Mouse (Mus musculus): ENCODE results near the gene Tor1aip2.
"Not testable (repeated sequence)": the region's sequence is repeated elsewhere in the genome, so short reads cannot be mapped to it uniquely, and the experiment has no call there.

Gene Tor1aip2

DNA sequence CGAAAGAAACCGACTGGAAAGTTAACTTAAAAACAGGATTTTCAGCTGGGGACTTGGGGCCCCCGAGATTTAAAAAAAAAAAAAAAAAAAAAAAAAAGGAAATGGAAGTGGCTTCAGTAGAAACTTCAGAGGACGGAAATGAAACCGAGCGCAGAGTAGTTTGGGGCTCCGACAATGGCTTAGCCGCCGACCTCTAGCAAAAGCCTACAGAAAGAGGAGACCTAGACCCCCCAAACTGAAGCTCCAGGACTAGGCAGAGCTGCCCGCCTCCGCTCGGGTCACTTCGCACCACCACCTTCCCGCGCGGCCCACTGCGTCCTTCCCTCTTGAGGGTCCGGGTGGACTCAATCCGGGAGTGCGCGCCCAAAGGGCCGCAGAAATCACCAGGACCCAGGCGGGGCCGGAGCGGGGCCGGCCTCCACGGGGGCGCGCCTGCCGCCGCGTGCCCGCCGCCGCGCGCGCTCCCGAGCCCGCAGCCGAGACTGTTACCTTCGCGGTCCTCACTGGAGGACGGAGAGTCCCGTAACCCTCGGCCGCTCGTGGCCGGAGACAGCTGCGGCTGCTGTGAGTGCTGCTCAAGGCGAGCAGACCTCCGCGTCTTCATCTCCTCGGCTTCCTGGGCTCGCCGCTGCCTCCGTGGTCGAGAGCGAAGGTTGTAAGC is at the start of gene Tor1aip2:
Gene Tor1aip2 (plus strand): TSS at position 135 of the 661 bp plus-strand sequence.
- no peak for DNase-seq (ENCODE audit: low spot score)

DNA sequence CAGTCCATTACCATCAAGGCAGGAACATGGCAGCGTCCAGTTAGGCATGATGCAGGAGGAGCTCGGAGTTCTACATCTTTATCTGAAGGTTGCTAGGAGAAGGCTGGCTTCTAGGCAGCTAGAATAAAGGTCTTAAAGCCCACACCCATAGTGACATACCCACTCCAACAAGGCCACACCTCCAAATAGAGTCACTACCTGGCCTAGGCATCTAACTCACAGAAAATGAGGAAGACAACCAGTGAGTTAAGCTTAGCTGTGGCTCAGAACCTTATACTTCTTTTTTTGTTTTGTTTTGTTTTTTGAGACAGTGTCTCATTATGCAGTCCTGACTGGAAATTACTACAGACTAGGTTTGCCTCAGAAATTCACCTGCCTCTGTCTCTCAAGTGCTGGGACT is 47.6 kb upstream of the Tor1aip2 start:
- DNase-seq (ENCODE audit: low spot score), result no peak

DNA sequence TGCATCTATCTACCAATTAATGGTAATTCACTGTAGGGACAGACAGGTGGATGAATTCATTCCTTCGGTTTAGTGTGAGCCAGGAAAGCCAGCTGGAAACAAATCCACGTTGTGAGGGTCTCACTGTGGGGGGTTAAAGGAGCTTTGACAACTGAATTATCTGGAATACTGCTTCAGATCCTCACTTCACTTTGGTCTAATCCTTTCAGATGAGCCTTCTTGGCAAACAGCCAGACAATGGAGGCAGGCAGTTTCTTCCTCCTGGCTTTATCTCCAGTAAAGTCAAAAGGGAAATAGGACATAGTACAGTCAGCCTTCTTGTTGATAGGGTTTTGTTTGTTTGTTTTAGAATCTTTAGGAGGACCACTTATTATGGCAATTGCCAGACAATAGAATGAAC is 45.8 kb upstream of the Tor1aip2 start:
- no peak for DNase-seq (ENCODE audit: low spot score)

DNA sequence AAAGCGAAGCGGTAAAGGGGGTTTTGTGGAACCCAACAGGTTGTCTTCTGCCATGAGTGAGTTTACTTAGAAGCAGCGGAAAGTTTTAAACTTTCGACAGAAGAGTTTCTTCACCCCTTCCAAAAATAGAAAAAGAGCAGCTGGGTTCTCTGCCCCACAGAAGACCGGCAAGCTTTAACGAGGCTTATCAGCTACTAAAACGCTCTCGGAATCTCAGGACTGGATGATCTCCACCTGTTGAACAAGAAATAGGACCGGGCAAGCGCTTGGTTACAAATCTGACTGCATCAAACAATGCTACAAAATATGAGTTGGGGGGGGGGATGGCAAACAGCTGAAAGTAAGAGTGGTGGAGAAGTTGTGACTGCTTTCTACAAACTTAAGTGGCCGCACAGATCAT is 44.8 kb upstream of the Tor1aip2 start:
- no peak for DNase-seq (ENCODE audit: low spot score)

DNA sequence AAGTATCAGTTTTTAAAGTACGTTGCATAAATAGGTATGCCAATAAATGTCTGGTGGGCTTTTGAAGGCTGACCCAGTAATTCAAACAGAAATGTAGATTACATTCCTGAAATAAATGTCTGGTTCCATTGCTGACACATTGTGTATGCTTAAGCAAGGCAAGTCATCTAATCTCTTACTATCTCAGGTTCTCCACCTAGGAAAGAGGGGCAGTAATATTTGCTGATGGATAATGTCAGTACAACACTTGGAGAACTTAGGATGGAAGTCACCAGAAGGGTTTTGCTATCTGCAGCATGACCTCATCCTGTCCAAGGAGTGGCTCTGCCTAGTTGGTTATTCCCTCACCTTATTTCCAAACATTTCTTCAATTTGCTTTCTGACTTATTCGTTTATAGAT is 40.7 kb upstream of the Tor1aip2 start:
- DNase-seq (ENCODE audit: low spot score), result no peak

DNA sequence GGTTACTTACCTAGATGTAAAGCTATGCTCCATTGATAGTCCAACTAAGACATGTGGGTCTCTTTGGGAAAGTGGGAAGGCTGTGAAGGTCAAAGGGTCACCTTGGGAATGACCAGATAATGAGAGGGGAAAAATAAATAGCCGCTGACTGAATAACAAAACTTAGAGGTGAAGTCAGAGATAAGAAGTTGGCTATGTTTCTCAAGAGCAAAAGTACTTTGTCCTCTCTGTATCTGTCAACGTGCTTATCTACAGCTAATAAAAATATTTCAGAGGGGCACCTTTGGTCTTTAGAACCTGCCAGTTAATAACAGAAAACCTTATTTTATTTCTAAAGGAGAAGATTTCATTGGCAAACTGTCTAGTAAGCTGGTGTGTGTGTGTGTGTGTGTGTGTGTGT is 39.6 kb upstream of the Tor1aip2 start:
- no peak for DNase-seq (ENCODE audit: low spot score)

DNA sequence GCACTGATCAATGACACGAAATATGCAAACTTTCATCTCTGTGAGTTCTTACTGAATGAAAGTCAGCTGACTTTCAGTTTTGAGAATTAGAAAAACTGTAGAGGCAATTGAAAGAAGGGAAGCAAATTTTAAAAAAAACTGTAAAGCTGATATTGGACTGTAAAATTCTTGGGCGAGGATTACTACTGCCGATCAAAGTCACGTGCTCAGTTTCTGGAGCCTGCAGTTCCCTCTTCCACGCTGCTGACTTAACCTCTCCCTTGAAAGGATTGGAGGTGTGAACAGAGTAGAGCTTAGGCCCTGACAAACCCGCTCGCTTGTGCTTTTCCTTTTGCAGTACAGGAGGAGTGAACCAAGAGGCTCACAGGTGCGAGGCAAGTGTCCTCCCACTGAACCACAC is 32.8 kb upstream of the Tor1aip2 start:
- no peak for DNase-seq (ENCODE audit: low spot score)

DNA sequence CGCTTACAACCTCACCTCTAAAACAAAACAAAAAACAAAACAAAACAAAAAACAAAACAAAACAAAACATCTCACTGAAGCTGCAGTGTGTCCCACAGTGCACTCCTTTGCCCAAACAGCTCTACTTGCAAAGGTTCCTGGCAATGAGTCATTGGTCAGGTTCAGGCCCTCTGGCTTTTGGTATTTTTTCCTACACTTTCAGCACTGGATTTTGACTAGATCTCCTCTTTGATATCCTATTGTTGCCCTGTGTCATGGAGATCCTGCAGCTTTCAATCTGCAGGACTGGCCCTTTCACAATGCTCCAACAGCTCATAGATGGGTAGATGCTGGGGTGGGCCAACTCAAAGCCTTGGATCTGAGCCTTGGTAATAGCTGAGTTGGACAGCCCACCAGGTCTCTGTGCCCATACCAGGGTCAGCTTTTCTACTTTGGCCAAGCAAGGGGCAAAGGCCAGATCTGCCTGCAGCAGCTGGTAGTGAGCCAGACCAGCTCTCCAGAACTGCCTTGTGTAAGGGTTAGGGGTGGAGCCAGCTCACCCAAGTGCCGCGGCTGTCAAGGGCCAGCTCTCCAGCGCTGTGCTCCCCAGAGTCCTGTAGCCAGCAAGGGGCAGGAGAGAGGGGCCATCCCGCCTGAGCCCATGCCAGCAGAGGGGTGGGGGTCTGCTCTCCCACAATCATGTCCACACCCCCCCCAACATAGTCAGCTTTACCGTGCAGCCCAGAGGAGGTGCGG is 31.8 kb upstream of the Tor1aip2 start:
- no peak for DNase-seq (ENCODE audit: low spot score)

DNA sequence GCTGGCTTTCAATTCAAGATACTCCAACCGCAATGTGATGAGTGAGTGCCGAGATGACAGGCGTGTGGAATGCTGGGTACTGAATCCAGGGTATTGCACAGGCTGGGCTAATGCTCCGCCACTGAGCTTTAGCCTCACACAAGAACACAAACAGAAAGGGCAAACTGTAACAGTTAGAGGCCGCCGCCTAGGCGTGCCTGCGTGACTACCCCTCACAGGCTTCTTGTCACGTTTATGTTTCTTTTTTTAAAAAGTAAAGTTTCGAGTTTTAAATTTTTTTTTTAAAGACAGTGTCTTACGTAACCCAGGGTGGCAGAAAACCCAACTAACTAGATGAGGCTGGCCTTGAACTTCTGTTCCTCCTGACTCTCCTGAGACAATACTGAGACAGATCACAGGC is 29.3 kb upstream of the Tor1aip2 start:
- DNase-seq (ENCODE audit: low spot score), result no peak

DNA sequence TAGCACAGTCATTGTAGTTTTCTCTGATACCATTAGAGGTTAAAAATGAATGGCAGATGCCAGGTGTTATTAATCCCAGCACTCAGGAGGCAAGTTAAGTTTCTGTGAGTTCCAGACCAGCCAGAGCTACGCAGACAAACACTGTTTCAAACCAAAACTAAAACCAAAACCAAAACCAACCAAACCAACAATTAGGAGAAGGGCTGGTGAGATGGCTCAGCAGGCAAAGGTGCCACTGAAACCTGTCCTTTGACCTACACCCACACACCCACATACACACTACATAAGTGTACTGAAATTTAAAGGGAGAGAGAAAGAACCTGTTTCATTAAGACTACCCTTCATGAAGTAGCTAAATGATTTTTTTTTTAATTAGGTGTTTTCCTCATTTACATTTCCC is 26.2 kb upstream of the Tor1aip2 start:
- no peak for DNase-seq (ENCODE audit: low spot score)

DNA sequence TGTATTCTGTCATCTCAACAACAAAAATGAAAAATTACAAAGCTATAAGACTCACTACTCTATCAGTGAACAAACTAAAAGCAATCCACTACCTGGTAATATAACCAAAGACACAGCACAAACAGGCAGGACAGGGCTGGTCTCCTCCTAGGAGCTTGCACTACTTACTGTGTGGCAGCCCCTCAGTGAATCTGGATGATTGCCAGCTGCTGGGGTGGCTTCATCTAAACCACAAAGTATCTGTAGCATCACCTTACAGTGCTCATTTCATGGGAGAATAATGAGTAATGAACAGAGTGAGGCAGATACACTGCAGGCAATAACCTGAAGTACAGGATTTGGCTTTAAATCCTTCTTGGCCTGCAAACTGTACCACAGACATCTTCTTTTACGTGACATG is 15.4 kb upstream of the Tor1aip2 start:
- no peak for DNase-seq (ENCODE audit: low spot score)

DNA sequence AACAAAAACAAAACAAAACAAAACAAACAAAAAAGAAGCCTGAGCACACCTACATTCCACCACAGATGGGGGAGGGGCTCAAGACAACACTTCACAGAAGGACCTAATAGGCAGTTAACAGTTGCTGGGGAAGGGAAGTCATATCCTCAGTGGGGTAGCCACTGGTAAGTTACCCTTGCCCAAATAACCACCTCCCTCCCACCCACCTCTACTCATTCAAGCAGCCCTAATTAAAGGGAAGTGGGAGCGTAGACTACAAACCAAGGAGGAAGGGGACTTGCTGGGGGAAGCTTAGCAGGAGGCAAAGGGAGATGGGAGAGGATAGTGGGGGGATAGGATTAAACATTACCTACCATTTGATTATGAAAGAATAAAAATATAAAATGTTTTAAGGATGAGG is 14.8 kb upstream of the Tor1aip2 start:
- no peak for DNase-seq (ENCODE audit: low spot score)

DNA sequence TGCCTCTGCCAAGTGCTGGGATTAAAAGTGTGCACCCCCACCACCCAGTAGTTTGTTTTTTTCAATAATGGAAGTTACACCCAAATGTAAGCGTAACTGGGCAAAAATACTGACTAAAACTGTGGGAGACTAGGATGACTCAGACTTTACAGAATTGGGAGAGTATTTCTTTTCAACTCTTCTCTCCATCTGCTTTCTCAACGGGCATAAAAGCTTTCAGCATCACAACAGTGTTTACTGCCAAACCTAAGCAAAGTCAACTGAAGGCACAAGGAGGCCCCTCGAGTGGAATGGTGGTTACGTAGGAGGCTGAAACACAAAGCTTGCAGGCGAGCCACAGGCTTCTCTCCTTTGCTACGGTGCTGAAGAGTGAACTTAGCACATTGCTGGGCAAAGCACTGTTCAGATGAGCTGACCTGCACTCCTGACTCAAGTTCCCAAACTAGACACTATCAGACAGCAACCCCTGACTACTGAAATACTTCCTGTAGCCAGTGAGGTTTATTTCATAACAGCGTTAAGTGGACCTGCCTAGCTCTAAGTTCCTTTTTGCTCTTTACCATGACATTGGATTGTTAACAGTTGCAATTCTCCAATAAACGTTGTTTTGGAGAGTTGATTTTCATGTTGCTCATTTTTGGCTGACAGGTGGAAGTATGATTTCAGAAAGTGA is 10.2 kb upstream of the Tor1aip2 start:
- no peak for DNase-seq (ENCODE audit: low spot score)

DNA sequence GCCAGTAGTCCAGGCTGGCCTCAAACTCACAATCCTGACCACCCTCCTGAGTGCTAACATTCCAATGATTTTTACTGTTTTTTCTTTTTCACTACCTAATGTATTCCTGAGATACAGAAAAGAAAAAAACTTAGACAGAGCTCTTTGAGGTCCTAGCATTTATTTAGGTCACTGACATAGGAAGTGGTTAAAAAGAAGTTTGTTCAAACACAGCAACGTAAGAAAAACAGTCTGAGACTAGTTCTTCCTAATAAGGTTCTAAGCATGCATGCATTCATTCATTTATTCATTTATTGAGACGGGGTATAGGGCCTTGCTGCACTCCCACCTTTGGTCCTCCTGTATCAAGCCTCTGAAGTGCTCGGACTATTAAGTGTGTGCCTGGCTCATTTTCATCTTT is 7.4 kb upstream of the Tor1aip2 start:
- DNase-seq (ENCODE audit: low spot score), result no peak

DNA sequence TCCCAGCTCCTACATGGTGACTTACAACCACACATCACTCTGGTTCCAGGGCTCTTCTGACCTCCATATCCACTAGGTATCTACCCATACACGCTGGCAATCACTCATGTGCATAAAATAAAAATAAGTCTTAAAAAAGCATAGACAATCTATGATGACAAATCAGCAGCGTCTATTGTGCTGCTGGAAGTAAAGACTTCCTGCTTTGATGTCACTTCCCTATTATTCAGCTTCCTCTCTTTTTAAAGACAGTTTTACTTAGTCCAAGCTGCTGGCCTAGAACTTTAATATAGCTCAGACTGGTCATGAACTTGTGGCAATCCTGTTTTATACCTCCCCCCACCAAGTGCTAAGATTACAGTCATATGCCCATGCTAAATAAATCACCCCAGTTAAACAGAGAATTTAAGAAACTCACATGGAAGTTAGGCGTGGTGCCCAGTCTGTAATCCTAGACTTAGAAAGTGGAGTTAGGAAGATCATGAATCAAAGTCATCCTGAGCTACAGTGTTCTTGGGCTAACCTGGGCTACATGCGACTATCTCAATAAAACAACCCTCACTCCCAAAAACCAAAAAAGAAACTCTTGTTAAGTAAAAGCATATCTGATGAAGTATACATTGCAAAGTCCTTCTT is 6.7 kb upstream of the Tor1aip2 start:
- DNase-seq (ENCODE audit: low spot score), result no peak

DNA sequence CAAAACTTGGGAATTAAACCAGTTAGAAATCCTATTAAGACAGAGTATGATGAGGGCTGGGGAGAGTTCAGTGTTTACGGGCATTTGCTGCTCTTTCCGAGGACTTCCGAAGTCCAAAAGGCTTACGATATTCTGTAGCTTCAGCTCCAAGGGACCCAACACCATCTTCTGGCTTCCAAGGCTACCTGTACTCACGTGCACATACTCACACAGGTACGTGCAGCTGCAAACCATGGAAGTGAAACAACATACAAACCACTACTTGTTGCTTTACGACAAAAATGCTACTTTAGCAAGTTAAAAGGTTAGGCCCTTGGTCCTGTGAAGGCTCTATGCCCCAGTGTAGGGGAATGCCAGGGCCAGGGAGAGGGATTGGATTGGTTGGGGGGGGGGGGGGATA is 1.3 kb upstream of the Tor1aip2 start:
- DNase-seq (ENCODE audit: low spot score), result no peak

DNA sequence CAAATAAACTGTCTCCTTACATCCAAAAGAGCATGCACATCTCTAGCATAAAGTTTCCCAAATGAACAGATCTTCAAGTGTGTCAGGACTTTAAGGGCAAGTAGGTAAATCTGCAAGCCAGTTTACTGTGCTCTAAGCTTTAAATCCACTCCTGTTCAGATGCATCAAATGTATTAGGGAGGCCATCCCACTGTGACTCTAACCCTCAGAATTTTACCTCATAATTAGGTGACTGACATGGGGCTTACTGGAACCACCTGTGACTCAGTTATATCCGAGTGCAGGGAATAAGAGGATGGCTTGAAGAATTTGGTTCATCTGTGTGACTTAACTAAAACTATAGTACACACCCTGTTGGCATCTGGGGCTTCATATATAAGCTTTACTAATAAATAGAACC is 542 bp upstream of the Tor1aip2 start:
- no peak for DNase-seq (ENCODE audit: low spot score)

DNA sequence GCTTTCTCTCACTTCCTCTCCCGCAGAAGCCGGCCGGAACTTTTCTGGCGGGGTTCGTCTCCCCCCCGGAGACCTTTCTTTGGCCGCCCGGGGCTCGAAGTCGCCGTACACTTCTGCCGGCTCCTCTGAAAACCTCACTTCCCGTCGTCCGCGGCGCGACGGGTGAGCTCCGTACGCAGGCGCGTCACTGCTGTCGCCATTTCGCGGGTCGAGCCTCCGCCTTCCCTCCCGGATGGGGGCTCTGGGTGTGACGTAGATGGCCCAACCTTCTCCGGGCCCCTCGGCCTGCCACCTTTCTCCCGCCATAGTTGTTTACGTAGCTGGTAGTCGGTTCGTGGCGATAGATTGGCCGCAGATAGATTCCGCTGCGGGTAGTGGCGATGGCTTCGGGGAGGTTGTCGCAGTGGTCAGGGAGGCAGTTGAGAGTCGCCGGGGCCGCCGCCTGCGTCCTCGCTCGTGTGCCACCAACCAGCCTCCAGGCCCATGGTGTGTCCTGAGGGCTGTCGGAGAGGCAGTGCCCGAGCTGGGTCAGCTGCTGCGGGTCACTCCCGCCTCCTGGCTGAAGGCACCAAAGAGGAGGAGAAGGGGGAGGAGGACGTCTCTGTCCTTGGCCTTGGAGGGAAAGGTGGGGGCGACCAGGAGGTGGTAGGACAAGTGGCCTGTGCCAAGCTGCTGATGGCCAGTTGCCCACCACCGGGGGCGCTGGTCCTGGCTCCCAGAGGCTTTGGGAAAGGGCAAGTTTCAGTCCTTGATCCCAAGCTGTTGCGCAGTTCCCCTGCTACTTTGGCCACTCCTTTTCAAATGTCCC is 931 bp downstream of the Tor1aip2 start, which contains the start of gene Tor1aip1:
Gene Tor1aip1 (minus strand): TSS at position 551 of the 808 bp plus-strand sequence.
- peak; percentile 85 for DNase-seq (ENCODE audit: low spot score)

DNA sequence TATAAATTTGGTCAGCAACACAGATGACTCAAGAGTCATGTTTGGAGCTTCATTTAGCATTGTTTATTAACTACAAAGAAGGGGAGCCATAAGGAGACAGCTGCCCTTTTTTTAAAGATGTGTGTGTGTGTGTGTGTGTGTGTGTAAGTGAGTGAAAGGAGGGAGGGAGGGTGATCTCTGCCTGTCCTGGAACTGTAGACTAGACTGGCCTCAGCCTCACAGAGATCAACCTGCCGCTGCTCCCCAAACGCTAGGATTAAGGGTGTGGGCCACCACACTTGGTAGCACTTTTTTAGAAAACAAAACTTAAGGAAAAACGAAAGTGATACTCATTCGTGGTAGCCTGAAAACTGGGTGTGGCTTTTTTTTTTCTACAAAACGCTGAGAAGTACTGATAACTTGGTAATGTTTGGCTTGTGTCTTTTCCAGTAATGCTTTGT is 2.0 kb downstream of the Tor1aip2 start:
- DNase-seq (ENCODE audit: low spot score), result no peak

DNA sequence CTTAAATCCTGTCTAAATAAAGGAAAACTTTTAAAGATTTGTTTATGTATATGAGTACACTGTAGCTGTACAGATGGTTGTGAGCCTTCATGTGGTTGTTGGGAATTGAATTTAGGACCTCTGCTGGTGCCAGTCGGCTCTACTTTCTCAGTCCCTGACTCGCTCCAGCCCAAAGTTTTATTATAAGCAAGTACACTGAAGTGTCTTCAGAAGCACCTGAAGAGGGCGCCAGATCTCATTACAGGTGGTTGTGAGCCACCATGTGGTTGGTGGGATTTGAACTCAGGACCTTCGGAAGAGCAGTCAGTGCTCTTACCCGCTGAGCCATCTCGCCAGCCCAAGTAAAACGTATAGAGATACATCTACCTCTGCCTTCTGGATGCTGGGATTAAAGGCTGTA is 4.8 kb downstream of the Tor1aip2 start:
- not testable (repeated sequence) for DNase-seq (ENCODE audit: low spot score)

DNA sequence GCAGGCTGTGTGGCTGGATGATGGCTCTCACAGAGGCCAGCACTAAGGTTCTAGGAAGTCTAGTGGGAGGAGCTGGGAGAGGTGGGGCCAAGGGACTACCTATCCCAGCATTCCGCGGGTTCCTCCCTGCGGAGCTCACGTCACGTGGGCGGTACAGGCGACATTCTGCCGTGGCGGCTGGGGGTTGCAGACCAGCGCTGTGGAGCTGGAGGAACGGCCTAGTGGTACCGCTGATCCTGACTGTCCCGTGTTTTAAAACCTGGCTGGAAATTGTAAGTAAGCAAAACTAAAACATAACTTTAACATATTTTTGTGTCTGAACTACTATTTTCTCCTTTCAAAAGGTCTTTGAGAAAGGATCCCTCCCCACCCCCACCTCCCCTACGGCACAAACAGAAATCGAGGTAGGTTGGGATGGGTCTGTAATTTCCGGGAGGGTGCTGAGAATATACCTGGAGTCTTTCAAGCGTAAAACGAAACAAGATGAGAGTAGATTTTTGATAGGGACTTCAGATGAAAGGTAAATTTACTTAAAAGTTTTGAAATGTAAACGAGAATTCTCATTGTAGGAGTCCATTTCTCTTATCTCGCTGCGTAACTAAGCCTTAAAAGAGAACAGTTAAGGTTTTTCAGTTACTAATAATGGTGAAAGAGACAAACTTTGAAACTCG is 5.7 kb downstream of the Tor1aip2 start:
- DNase-seq (ENCODE audit: low spot score), result peak; percentile 82
